Mouse (Mus musculus): Measurements from ENCODE around the gene Hbb-y. TPM values are rescaled to one million over a fixed set of nuclear protein-coding genes. Genes with fewer than 3 reads are reported as not detected.
"Not testable (repeated sequence)": the region's sequence is repeated elsewhere in the genome, so short reads cannot be mapped to it uniquely, and the experiment has no call there.

Gene Hbb-y
- polyA plus RNA-seq, 1 experiment from 2014 or later = 10,510 TPM

DNA sequence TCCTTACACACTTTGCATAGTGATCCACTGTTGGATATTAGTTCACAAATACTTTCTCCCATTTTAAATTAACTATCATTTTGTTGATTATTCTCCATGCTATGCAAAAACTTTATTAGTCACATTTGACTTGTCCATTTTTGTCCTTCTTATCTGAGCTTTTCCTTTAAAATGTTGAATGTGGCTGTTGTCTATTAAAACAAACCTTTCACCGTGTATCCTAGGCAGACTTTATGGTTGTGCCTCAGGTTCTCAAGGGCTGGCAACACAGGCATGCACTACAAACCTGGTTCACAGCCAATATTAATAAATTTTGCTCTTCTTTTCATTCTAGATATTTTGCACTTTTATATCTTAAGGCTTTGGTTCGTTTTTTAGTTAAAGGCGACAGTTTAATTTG, 42.3 kb downstream of the Hbb-y start:
- Histone ChIP-seq H3K36me3 (no peaks in the 10 kb centered on the region), H3K4me3 (no peak overlapping the region), H3K9me3 (replicated peaks) (no peaks in the 10 kb centered on the region), H3K9ac (no peak overlapping the region), H3K4me2 (replicated peaks) (no peak overlapping the region), H3K27ac (no peak overlapping the region), H3K27me3 (no peaks in the 10 kb centered on the region), H3K4me1 (no peaks in the 10 kb centered on the region)
- WGBS = 90% methylated on average over 3 of the region's 3 CpGs
- no peak for ATAC-seq (ENCODE audit: low FRiP score)

DNA sequence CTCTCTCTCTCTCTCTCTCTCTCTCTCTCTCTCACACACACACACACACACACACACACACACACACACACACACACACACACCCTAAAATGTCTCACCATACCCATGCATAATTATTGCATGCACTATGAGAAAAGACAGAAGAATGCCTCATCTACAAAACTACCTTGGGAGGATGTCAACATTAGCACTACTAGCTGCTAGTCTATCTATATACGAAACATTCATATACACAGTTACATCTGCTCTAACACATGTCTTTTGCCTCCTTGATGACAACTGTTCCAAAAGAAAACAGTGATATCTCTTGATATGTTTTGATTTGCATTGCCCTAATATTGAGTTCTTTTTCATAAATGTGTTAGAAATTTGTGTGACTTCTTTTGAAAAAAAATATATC, 42.7 kb downstream of the Hbb-y start:
- no peaks in the 10 kb centered on the region for H3K9me3 ChIP-seq (replicated peaks)
- WGBS = 78% methylated on average over 1 of the region's 1 CpGs
- no peak overlapping the region for H3K4me2 ChIP-seq (replicated peaks)
- H3K36me3 ChIP-seq = no peaks in the 10 kb centered on the region
- H3K4me1 ChIP-seq = no peaks in the 10 kb centered on the region
- H3K27ac ChIP-seq = no peak overlapping the region
- H3K9ac ChIP-seq = no peak overlapping the region
- ATAC-seq (ENCODE audit: low FRiP score) = no peak
- no peak overlapping the region for H3K4me3 ChIP-seq
- H3K27me3 ChIP-seq = no peaks in the 10 kb centered on the region

DNA sequence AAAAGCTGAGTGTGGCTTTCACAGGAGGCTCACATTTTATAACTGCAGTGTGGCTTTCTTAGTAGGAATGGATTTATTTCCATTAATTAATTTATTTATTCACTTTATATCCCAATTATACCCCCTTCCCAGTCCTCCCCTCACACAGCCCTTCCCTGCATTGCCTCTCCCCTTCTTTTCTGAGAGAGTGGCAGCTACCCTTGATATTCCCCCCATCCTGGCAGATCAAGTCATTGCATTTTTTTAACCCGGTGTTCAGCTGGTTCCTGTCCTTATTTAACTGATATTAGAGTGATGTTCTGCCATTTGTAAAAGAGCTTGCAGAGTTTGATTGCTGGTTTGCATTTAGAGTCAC, 43.2 kb downstream of the Hbb-y start:
- Histone ChIP-seq H3K27ac (no peak overlapping the region), H3K4me2 (replicated peaks) (no peak overlapping the region), H3K4me3 (no peak overlapping the region), H3K27me3 (no peaks in the 10 kb centered on the region), H3K9ac (no peak overlapping the region), H3K9me3 (replicated peaks) (no peaks in the 10 kb centered on the region), H3K36me3 (no peaks in the 10 kb centered on the region), H3K4me1 (no peaks in the 10 kb centered on the region)
- no peak for ATAC-seq (ENCODE audit: low FRiP score)
- 84% methylated on average over 1 of the region's 1 CpGs for WGBS

DNA sequence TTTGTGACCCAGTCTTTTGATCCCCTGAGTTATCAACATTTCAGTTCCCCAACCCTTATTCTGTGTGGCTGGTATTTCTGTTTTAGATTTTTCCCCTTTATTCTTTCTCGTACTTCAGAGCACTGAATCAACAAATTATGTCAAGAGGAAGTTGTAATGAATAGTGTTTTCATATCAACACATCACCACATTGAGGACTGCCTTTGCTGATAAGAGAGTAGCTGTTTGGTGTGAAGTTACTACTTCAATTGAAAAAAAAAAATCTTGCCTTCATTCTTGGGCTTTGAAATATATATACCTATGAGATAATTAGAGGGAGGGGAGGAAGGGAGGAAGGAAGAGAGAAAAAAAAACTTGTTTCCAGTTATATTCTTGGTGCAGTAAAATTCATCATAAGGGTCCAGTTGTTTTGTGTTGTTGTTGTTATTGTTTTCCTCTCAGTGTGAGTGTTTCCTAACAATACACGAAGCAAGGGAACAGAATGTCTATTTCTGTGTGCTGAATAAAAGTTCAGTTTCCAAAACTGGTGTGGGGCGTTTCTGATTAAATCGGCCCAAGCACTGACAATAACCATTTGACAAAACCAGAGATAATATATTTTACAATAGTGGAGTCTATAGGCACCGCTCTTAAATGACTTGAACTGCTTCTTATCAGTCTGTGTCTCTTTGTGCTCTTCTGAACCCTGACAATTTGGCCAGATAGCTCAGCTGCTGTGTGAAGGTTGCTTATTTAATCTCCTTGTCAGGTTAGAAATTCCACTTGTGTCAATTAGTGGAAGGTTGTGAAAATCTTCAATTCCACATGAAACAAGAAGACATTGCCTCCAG, 43.8 kb downstream of the Hbb-y start:
- H3K27ac ChIP-seq = no peak overlapping the region
- 72% methylated on average over 5 of the region's 5 CpGs for WGBS
- no peaks in the 10 kb centered on the region for H3K27me3 ChIP-seq
- no peaks in the 10 kb centered on the region for H3K36me3 ChIP-seq
- no peak overlapping the region for H3K4me3 ChIP-seq
- no peaks in the 10 kb centered on the region for H3K9me3 ChIP-seq (replicated peaks)
- no peaks in the 10 kb centered on the region for H3K4me1 ChIP-seq
- no peak overlapping the region for H3K4me2 ChIP-seq (replicated peaks)
- ATAC-seq (ENCODE audit: low FRiP score) = no peak
- H3K9ac ChIP-seq = no peak overlapping the region

DNA sequence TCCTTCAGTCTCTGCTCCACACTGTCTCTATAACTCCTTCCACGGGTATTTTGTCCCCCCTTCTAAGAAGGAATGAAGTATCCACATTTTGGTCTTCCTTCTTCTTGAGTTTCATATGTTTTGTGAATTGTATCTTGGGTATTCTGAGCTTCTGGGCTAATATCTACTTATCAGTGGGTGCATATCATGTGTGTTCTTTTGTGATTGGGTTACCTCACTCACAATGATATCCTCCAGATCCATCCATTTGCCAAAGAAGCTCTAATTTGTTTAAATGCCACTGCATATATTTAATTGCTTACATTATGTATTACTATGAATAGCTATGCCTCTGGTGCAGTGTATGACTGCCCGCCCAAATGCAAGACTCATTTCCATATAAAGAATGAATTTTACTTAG, 44.9 kb downstream of the Hbb-y start:
- not testable (repeated sequence) for ATAC-seq (ENCODE audit: low FRiP score)
- WGBS = 91% methylated on average over 2 of the region's 2 CpGs

DNA sequence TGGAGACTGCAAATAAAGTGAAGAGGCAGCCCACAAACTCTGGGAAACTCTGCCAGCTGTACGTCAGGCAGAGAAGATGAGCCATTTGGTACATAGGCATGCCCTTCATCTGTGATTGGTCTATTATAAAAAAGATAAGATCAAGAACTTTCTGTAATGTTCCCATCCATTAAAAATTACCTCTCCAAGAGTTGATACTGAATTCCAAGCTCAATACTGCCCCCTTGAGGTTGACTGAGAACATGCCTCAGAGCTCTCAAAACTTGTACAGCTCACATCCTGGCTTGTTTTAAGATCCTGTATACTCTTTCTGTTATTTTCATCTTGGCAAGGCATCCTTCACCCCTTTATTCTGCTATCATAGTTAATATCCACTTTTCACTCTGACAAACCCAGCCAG, 46.2 kb downstream of the Hbb-y start:
- H3K27me3 ChIP-seq = no peaks in the 10 kb centered on the region
- H3K9ac ChIP-seq = no peak overlapping the region
- no peak overlapping the region for H3K4me3 ChIP-seq
- no peak overlapping the region for H3K4me2 ChIP-seq (replicated peaks)
- 71% methylated on average over 1 of the region's 1 CpGs for WGBS
- H3K4me1 ChIP-seq = no peaks in the 10 kb centered on the region
- no peak overlapping the region for H3K27ac ChIP-seq
- no peaks in the 10 kb centered on the region for H3K36me3 ChIP-seq
- H3K9me3 ChIP-seq (replicated peaks) = no peaks in the 10 kb centered on the region
- no peak for ATAC-seq (ENCODE audit: low FRiP score)

More for the DNA sequence above, 44.9 kb downstream of the Hbb-y start:
- not testable (repeated sequence) for H3K9me3 ChIP-seq (replicated peaks); H3K27me3 ChIP-seq; H3K27ac ChIP-seq; H3K9ac ChIP-seq; H3K4me3 ChIP-seq; H3K4me1 ChIP-seq; H3K4me2 ChIP-seq (replicated peaks); H3K36me3 ChIP-seq

Other genes with a start within 250 kb of the Hbb-y start
- not detected in 2 replicates for gene Olfr620, start 240.7 kb downstream of the Hbb-y start, polyA plus RNA-seq (2016; fragmentation: Nextera tagmentation; extraction: Ambion mirVana)
- gene Olfr622, start 210.5 kb downstream of the Hbb-y start, polyA plus RNA-seq (2016; fragmentation: Nextera tagmentation; extraction: Ambion mirVana) = not detected in 2 replicates
- gene Olfr623, start 189.5 kb downstream of the Hbb-y start, polyA plus RNA-seq (2016; fragmentation: Nextera tagmentation; extraction: Ambion mirVana) = not detected in 2 replicates
- gene Olfr624, start 182.0 kb downstream of the Hbb-y start, polyA plus RNA-seq (2016; fragmentation: Nextera tagmentation; extraction: Ambion mirVana) = 0.04 and 0.07 TPM in 2 replicates
- not detected in 2 replicates for gene Olfr625-ps1, start 170.5 kb downstream of the Hbb-y start, polyA plus RNA-seq (2016; fragmentation: Nextera tagmentation; extraction: Ambion mirVana)
- gene Olfr243, start 138.5 kb downstream of the Hbb-y start, polyA plus RNA-seq (2016; fragmentation: Nextera tagmentation; extraction: Ambion mirVana) = not detected in 2 replicates
- gene Olfr628, start 122.8 kb downstream of the Hbb-y start, polyA plus RNA-seq (2016; fragmentation: Nextera tagmentation; extraction: Ambion mirVana) = not detected in 2 replicates
- not detected in 2 replicates for gene Olfr629, start 108.3 kb downstream of the Hbb-y start, polyA plus RNA-seq (2016; fragmentation: Nextera tagmentation; extraction: Ambion mirVana)
- not detected in 2 replicates for gene Olfr630, start 95.9 kb downstream of the Hbb-y start, polyA plus RNA-seq (2016; fragmentation: Nextera tagmentation; extraction: Ambion mirVana)
- not detected in 2 replicates for gene Olfr69, start 81.6 kb downstream of the Hbb-y start, polyA plus RNA-seq (2016; fragmentation: Nextera tagmentation; extraction: Ambion mirVana)
- gene Olfr68, start 73.5 kb downstream of the Hbb-y start, polyA plus RNA-seq (2016; fragmentation: Nextera tagmentation; extraction: Ambion mirVana) = not detected in 2 replicates
- gene Olfr67, start 61.4 kb downstream of the Hbb-y start, polyA plus RNA-seq (2016; fragmentation: Nextera tagmentation; extraction: Ambion mirVana) = not detected in 2 replicates
- gene Hbb-bt, start 39.2 kb downstream of the Hbb-y start, polyA plus RNA-seq (2016; fragmentation: Nextera tagmentation; extraction: Ambion mirVana) = 799 and 940 TPM in 2 replicates
- 613 and 772 TPM in 2 replicates for gene Hbb-bs, start 25.1 kb downstream of the Hbb-y start, polyA plus RNA-seq (2016; fragmentation: Nextera tagmentation; extraction: Ambion mirVana)
- gene Hbb-bh2, start 12.7 kb downstream of the Hbb-y start, polyA plus RNA-seq (2016; fragmentation: Nextera tagmentation; extraction: Ambion mirVana) = not detected in 2 replicates
- gene Hbb-bh1, start 10.1 kb downstream of the Hbb-y start, polyA plus RNA-seq (2016; fragmentation: Nextera tagmentation; extraction: Ambion mirVana) = 614 and 792 TPM in 2 replicates
- gene Olfr66, start 33.0 kb upstream of the Hbb-y start, polyA plus RNA-seq (2016; fragmentation: Nextera tagmentation; extraction: Ambion mirVana) = not detected in 2 replicates
- not detected in 2 replicates for gene Olfr64, start 41.3 kb upstream of the Hbb-y start, polyA plus RNA-seq (2016; fragmentation: Nextera tagmentation; extraction: Ambion mirVana)
- gene Olfr65, start 50.3 kb upstream of the Hbb-y start, polyA plus RNA-seq (2016; fragmentation: Nextera tagmentation; extraction: Ambion mirVana) = not detected in 2 replicates
- gene Olfr631, start 75.6 kb upstream of the Hbb-y start, polyA plus RNA-seq (2016; fragmentation: Nextera tagmentation; extraction: Ambion mirVana) = not detected in 2 replicates
- gene Olfr632, start 81.1 kb upstream of the Hbb-y start, polyA plus RNA-seq (2016; fragmentation: Nextera tagmentation; extraction: Ambion mirVana) = not detected in 2 replicates
- gene Olfr633, start 91.2 kb upstream of the Hbb-y start, polyA plus RNA-seq (2016; fragmentation: Nextera tagmentation; extraction: Ambion mirVana) = not detected in 2 replicates
- gene Olfr635, start 117.9 kb upstream of the Hbb-y start, polyA plus RNA-seq (2016; fragmentation: Nextera tagmentation; extraction: Ambion mirVana) = not detected in 2 replicates
- gene Olfr638, start 145.5 kb upstream of the Hbb-y start, polyA plus RNA-seq (2016; fragmentation: Nextera tagmentation; extraction: Ambion mirVana) = not detected in 2 replicates
- 0.04 TPM in 1 of 2 replicates, not detected in the other for gene Olfr639, start 164.1 kb upstream of the Hbb-y start, polyA plus RNA-seq (2016; fragmentation: Nextera tagmentation; extraction: Ambion mirVana)
- gene Olfr640, start 172.4 kb upstream of the Hbb-y start, polyA plus RNA-seq (2016; fragmentation: Nextera tagmentation; extraction: Ambion mirVana) = not detected in 2 replicates
- not detected in 2 replicates for gene Olfr641, start 182.2 kb upstream of the Hbb-y start, polyA plus RNA-seq (2016; fragmentation: Nextera tagmentation; extraction: Ambion mirVana)
- not detected in 2 replicates for gene Olfr642, start 199.4 kb upstream of the Hbb-y start, polyA plus RNA-seq (2016; fragmentation: Nextera tagmentation; extraction: Ambion mirVana)
- gene 4930516K23Rik, start 208.2 kb upstream of the Hbb-y start, polyA plus RNA-seq (2016; fragmentation: Nextera tagmentation; extraction: Ambion mirVana) = not detected in 2 replicates
- gene Olfr644, start 218.7 kb upstream of the Hbb-y start, polyA plus RNA-seq (2016; fragmentation: Nextera tagmentation; extraction: Ambion mirVana) = not detected in 2 replicates
- not detected in 2 replicates for gene Olfr645, start 232.2 kb upstream of the Hbb-y start, polyA plus RNA-seq (2016; fragmentation: Nextera tagmentation; extraction: Ambion mirVana)

Measured in hindbrain, embryonic 12.5 days (tissue).